9 mouse cellular contexts compared by ENCODE assay signal in the genomic region with DNA sequence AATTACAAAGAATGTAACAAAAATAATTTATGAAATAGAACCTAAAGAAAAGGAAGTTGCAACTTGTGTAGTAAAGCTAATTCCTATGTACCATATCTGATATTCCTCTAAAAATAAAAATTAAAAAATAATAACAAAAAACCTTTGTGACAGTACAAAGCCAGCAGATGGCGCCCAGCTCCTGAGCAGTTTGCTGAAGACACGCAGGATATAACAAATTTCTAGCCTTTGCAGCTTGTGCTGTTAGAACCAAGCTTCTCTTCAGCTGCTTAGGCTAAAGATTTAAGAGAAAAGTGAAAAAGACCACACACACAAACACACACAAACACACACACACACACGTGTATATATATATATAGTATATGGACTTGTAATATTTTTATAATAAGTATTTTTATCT.
DNase-seq lines count a peak whose midpoint lies in the region; ATAC-seq and TF ChIP-seq lines count a peak whose summit lies in the region.
"Had no signal": no experiment of that assay in that cellular context is flagged by ENCODE, and none has a peak within 500 bp of the region (broad histone marks: within the 10 kb centered on the region; RNA-seq: fewer than 3 reads in every experiment).

No protein-coding gene starts in this region.

- intact Hi-C loops in gastrocnemius, adult 2 months (cut with DNase I): loop anchor here (10.0 kb wide), 1 partner anchor 934 kb away; no protein-coding TSS in a partner anchor
- intact Hi-C loops in gastrocnemius, postnatal 14 days (cut with DNase I; ENCODE audit: low total_unique reads): no loop called here

- TF ChIP-seq CTCF in gastrocnemius, adult 2 months (IDR thresholded peaks at IDR 0.05): peak; percentile 37; the same call in 1 of the 2 replicates

- no peaks in the 10 kb centered on the region for H3K9me3 ChIP-seq in hindbrain, embryonic 11.5 days (ENCODE audit: control insufficient read depth, low read length)
- H3K9me3 ChIP-seq in midbrain, embryonic 13.5 days: no peaks in the 10 kb centered on the region
- H3K9me3 ChIP-seq: heart, embryonic 13.5 days had no signal

- no peak overlapping the region for H3K27ac ChIP-seq in gastrocnemius, adult 2 months
- no peak overlapping the region for H3K27ac ChIP-seq in hindbrain, embryonic 11.5 days (ENCODE audit: low read depth, low read length)
- H3K27ac ChIP-seq in midbrain, embryonic 13.5 days: no peak overlapping the region
- H3K27ac ChIP-seq: heart, embryonic 13.5 days had no signal

- H3K4me2 ChIP-seq in hindbrain, embryonic 11.5 days (replicated peaks; ENCODE audit: low read depth, low read length): no peak overlapping the region
- no peak overlapping the region for H3K4me2 ChIP-seq in midbrain, embryonic 13.5 days (replicated peaks)
- H3K4me2 ChIP-seq: heart, embryonic 13.5 days had no signal

- H3K9ac ChIP-seq in hindbrain, embryonic 11.5 days (ENCODE audit: low read depth, low read length): no peak overlapping the region
- H3K9ac ChIP-seq in midbrain, embryonic 13.5 days (replicated peaks): no peak overlapping the region
- H3K9ac ChIP-seq: heart, embryonic 13.5 days had no signal

- WGBS in hindbrain, embryonic 11.5 days: 18% methylated on average over 3 of the region's 3 CpGs
- 21% methylated on average over 3 of the region's 3 CpGs for WGBS in midbrain, embryonic 13.5 days

- peak; percentile 27; the same call in 1 of the 2 replicates for ATAC-seq in hindbrain, embryonic 11.5 days (ENCODE audit: low FRiP score)
- 0 out of 2 replicates have a peak, but pooled peaks have one; percentile 22 for ATAC-seq in midbrain, embryonic 13.5 days

- no peaks in the 10 kb centered on the region for H3K4me1 ChIP-seq in hindbrain, embryonic 11.5 days (replicated peaks; ENCODE audit: control insufficient read depth, insufficient read depth, low read length)
- peaks cover 6% of the 10 kb centered on the region for H3K4me1 ChIP-seq in midbrain, embryonic 13.5 days (replicated peaks)
- H3K4me1 ChIP-seq: heart, embryonic 13.5 days had no signal

- no peaks in the 10 kb centered on the region for H3K27me3 ChIP-seq in hindbrain, embryonic 11.5 days (ENCODE audit: control insufficient read depth, insufficient read depth, low read length)
- H3K27me3 ChIP-seq in midbrain, embryonic 13.5 days: no peaks in the 10 kb centered on the region
- H3K27me3 ChIP-seq: heart, embryonic 13.5 days had no signal

- no peaks in the 10 kb centered on the region for H3K36me3 ChIP-seq in hindbrain, embryonic 11.5 days (ENCODE audit: control insufficient read depth, insufficient read depth, low read length)
- H3K36me3 ChIP-seq in midbrain, embryonic 13.5 days: no peaks in the 10 kb centered on the region
- H3K36me3 ChIP-seq: heart, embryonic 13.5 days had no signal

- DNase-seq in gastrocnemius, adult 2 months: no peak
- DNase-seq in gastrocnemius, postnatal 14 days: no peak
- peak; percentile 3 for DNase-seq in urinary bladder, postnatal 14 days (ENCODE audit: low spot score)
- DNase-seq in urinary bladder, postnatal 10 days (ENCODE audit: low spot score): no peak
- DNase-seq in hindbrain, embryonic 11.5 days (ENCODE audit: low spot score): peak; percentile 68
- no peak for DNase-seq in spleen, postnatal 4 days (ENCODE audit: low spot score in 2 of 2)
- no peak for DNase-seq in adrenal gland, adult 18-20 months (ENCODE audit: low spot score in 2 of 2)

- no peak overlapping the region for H3K4me3 ChIP-seq in gastrocnemius, adult 2 months
- no peak overlapping the region for H3K4me3 ChIP-seq in hindbrain, embryonic 11.5 days (ENCODE audit: low read depth, low read length)
- no peak overlapping the region for H3K4me3 ChIP-seq in midbrain, embryonic 13.5 days (replicated peaks)
- H3K4me3 ChIP-seq: heart, embryonic 13.5 days had no signal

Comparison
In these comparisons a context has a peak if more than half of its experiments do, and no peak if none do; other contexts are left out.
1. DNase-seq: peak in urinary bladder, postnatal 14 days (single experiment) and hindbrain, embryonic 11.5 days (single experiment); none in gastrocnemius, adult 2 months (single experiment), gastrocnemius, postnatal 14 days (single experiment), urinary bladder, postnatal 10 days (single experiment), spleen, postnatal 4 days (0 of 2) and adrenal gland, adult 18-20 months (0 of 2).